Mouse (Mus musculus) lung, embryonic 16.5 days (tissue): ENCODE measurements at regions not wholly inside any gene's neighbourhood (a gene's known extent, or its start where the extent isn't known, plus 50 kb on each side); places are given as distances from the start of the nearest gene placed in this dataset.

Source experiments
- ATAC-seq: fragments of 200-750 bp; cut with Nextera tagmentation; 2 replicates; pipeline ENCODE4 v1.8.0; 2017; ENCODE audit warnings: low read depth, mild to moderate bottlenecking, moderate library complexity
- H3K27ac ChIP-seq: fragments of 300-500 bp; sonication (generic); 2 replicates; pipeline ENCODE4 v1.5.1; 2014; ENCODE audit warnings: mild to moderate bottlenecking, control low read depth, low read length
- H3K27me3 ChIP-seq: fragments of 300-500 bp; sonication (generic); 2 replicates; pipeline ENCODE4 v1.6.1; 2014; ENCODE audit warnings: low read depth, low read length, mixed read lengths; ENCODE audit not compliant: control insufficient read depth, insufficient read depth
- H3K36me3 ChIP-seq: fragments of 300-500 bp; sonication (generic); 2 replicates; pipeline ENCODE4 v1.6.1; 2014; ENCODE audit warnings: low read length; ENCODE audit not compliant: control insufficient read depth, insufficient read depth
- H3K4me1 ChIP-seq: fragments of 300-500 bp; sonication (generic); replicated peaks from 2 replicates; pipeline ENCODE4 v1.6.1; 2014; ENCODE audit warnings: low read length, mixed read lengths; ENCODE audit not compliant: control insufficient read depth, insufficient read depth
- H3K4me2 ChIP-seq: fragments of 300-500 bp; sonication (generic); 2 replicates; pipeline ENCODE4 v1.6.1; 2014; ENCODE audit warnings: low read depth, low read length, control low read depth
- H3K4me3 ChIP-seq: fragments of 300-500 bp; sonication (generic); 2 replicates; pipeline ENCODE4 v1.5.1; 2014; ENCODE audit warnings: mild to moderate bottlenecking, low read length, control low read depth
- H3K9ac ChIP-seq: fragments of 300-500 bp; sonication (generic); 2 replicates; pipeline ENCODE4 v1.6.1; 2014; ENCODE audit warnings: low read length, control low read depth
- H3K9me3 ChIP-seq: fragments of 300-500 bp; sonication (generic); 2 replicates; pipeline ENCODE4 v1.6.1; 2016; ENCODE audit warnings: low read length; ENCODE audit not compliant: control insufficient read depth
- WGBS: fragments of 180-500 bp; shearing (Covaris S2); extraction: QIAGEN DNeasy Blood & Tissue Kit; methylation state at CpG from one replicate; pipeline ENCODE4 v1.1.7; 2014; 5-methylcytosine and 5-hydroxymethylcytosine counted together

GRCm38 (mm10) chr13:15211635-15212352, 251.2 kb upstream of the Gli3 start:
- ATAC-seq, result no peak
- no peak overlapping the region for H3K9ac ChIP-seq
- 78% methylated on average over 7 of the region's 7 CpGs for WGBS
- H3K9me3 ChIP-seq, result no peaks in the 10 kb centered on the region
- no peaks in the 10 kb centered on the region for H3K27me3 ChIP-seq
- no peak overlapping the region for H3K4me3 ChIP-seq
- no peaks in the 10 kb centered on the region for H3K36me3 ChIP-seq
- H3K27ac ChIP-seq, result no peak overlapping the region
- no peak overlapping the region for H3K4me2 ChIP-seq
- H3K4me1 ChIP-seq, result no peaks in the 10 kb centered on the region

- no peak overlapping the region for H3K4me2 ChIP-seq
- no peaks in the 10 kb centered on the region for H3K9me3 ChIP-seq
- H3K27me3 ChIP-seq, result no peaks in the 10 kb centered on the region
- no peak overlapping the region for H3K9ac ChIP-seq
- 49% methylated on average over 5 of the region's 5 CpGs for WGBS
- no peak overlapping the region for H3K4me3 ChIP-seq
- no peaks in the 10 kb centered on the region for H3K4me1 ChIP-seq
- no peaks in the 10 kb centered on the region for H3K36me3 ChIP-seq
- ATAC-seq, result no peak
- H3K27ac ChIP-seq, result no peak overlapping the region
Observed at GRCm38 (mm10) chr13:15212353-15212850, 250.6 kb upstream of the Gli3 start.

GRCm38 (mm10) chr13:15221322-15221721, 241.7 kb upstream of the Gli3 start:
- no peak for ATAC-seq
- no peaks in the 10 kb centered on the region for H3K9me3 ChIP-seq
- WGBS, result 64% methylated on average over 3 of the region's 3 CpGs

GRCm38 (mm10) chr13:15227641-15228040, 235.4 kb upstream of the Gli3 start:
- ATAC-seq, result no peak
- Histone ChIP-seq H3K36me3 (no peaks in the 10 kb centered on the region), H3K9me3 (no peaks in the 10 kb centered on the region), H3K27me3 (no peaks in the 10 kb centered on the region), H3K27ac (no peak overlapping the region), H3K4me3 (no peak overlapping the region), H3K9ac (no peak overlapping the region), H3K4me1 (no peaks in the 10 kb centered on the region), H3K4me2 (no peak overlapping the region)
- WGBS, result 21% methylated on average over 1 of the region's 1 CpGs

More at GRCm38 (mm10) chr13:15221322-15221721, 241.7 kb upstream of the Gli3 start:
- H3K4me3 ChIP-seq, result no peak overlapping the region
- no peaks in the 10 kb centered on the region for H3K4me1 ChIP-seq
- H3K27ac ChIP-seq, result no peak overlapping the region
- no peaks in the 10 kb centered on the region for H3K36me3 ChIP-seq
- no peak overlapping the region for H3K9ac ChIP-seq
- H3K4me2 ChIP-seq, result no peak overlapping the region
- no peaks in the 10 kb centered on the region for H3K27me3 ChIP-seq
